ENCODE assay signal across 8 mouse cellular contexts in the genomic region with DNA sequence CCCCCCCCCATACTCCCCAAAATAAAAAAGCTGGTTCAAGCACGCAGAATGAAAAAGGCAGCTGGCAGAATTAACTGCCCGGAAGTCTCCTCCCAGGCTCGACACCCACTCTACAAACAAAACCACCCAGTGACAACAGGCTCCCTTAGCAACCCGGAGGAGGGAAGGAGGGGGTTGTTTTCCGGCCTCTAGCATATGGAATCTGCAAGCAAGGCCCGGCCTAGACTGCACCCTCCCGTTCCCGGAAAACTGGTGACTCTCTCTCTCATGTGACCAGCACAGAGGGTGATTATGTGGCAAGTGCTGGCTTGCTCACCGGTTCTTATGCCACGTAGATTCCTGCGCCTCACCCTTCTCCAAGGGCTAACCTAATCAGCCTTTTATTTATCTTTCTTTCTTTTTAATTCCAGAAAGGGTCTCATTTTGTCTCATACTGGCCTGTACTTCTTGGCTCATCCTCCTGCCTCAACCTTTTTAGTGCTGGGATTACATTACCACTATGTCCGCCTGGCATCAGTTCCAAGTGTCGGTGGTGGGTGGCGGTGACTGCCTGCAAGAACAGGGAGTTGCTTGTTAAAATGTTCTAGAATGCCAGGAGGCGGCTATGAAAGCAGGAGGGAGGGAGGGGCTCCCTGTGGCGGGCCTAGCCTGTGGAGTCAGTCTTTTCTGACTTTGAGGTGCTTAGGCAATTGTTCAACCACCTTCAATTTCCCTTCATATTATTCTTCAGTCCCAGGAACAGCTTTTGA. TPM values are rescaled to one million over a fixed set of nuclear protein-coding genes. Genes with fewer than 3 reads are reported as not detected.
DNase-seq lines count a peak whose midpoint lies in the region; ATAC-seq and TF ChIP-seq lines count a peak whose summit lies in the region.

No protein-coding gene starts in this region.

- peak overlapping the region; percentile 32 for H3K4me3 ChIP-seq in embryonic facial prominence, embryonic 12.5 days
- H3K4me3 ChIP-seq in heart, adult 2 months = peak overlapping the region; percentile 52
- peak overlapping the region; percentile 39 for H3K4me3 ChIP-seq in limb, embryonic 12.5 days (replicated peaks)
- peak overlapping the region; percentile 34 for H3K4me3 ChIP-seq in midbrain, embryonic 14.5 days (replicated peaks; ENCODE audit: low read depth, low read length)

- 5% methylated on average over 16 of the region's 16 CpGs for WGBS in embryonic facial prominence, embryonic 12.5 days
- WGBS in heart, adult 2 months = under 1% methylated on average over 16 of the region's 16 CpGs
- 2% methylated on average over 16 of the region's 16 CpGs for WGBS in limb, embryonic 12.5 days
- 2% methylated on average over 16 of the region's 16 CpGs for WGBS in midbrain, embryonic 14.5 days

- peak; percentile 72 for DNase-seq in CD4-positive, CD25-positive, alpha-beta regulatory T cell, adult 2 months (ENCODE audit: low read depth, low spot score)
- DNase-seq in heart, adult 2 months = peak; percentile 86 to 94
- DNase-seq in kidney, adult 8-10 months = peak; percentile 85 to 93
- DNase-seq in midbrain, embryonic 14.5 days = peak; percentile 87
- peak; percentile 74 for DNase-seq in spleen, adult 12 weeks (ENCODE audit: low spot score)

- H3K79me2 ChIP-seq in heart, adult 2 months (replicated peaks; ENCODE audit: control insufficient read depth, insufficient read depth, low read length) = 0 out of 2 replicates have a peak, but pooled peaks cover 3% of the 10 kb centered on the region

- H3K27me3 ChIP-seq in embryonic facial prominence, embryonic 12.5 days = no peaks in the 10 kb centered on the region
- H3K27me3 ChIP-seq in heart, adult 2 months (ENCODE audit: control insufficient read depth, insufficient read depth, low read length) = no peaks in the 10 kb centered on the region
- no peaks in the 10 kb centered on the region for H3K27me3 ChIP-seq in limb, embryonic 12.5 days
- no peaks in the 10 kb centered on the region for H3K27me3 ChIP-seq in midbrain, embryonic 14.5 days (ENCODE audit: control insufficient read depth, insufficient read depth, low read length)

- H3K9ac ChIP-seq in embryonic facial prominence, embryonic 12.5 days = peak overlapping the region; percentile 27
- peak overlapping the region; percentile 75 for H3K9ac ChIP-seq in heart, adult 2 months (ENCODE audit: low read depth, low read length)
- H3K9ac ChIP-seq in limb, embryonic 12.5 days (replicated peaks) = peak overlapping the region; percentile 58
- peak overlapping the region; percentile 60 for H3K9ac ChIP-seq in midbrain, embryonic 14.5 days (replicated peaks; ENCODE audit: low read length)

- TF ChIP-seq EP300 in heart, adult 2 months (IDR thresholded peaks at IDR 0.05; ENCODE audit: insufficient read depth, low read depth, low read length) = peak; percentile 97

- peak overlapping the region; percentile 95 for H3K27ac ChIP-seq in embryonic facial prominence, embryonic 12.5 days
- peak overlapping the region; percentile 100 for H3K27ac ChIP-seq in heart, adult 2 months
- peak overlapping the region; percentile 98 for H3K27ac ChIP-seq in limb, embryonic 12.5 days
- H3K27ac ChIP-seq in midbrain, embryonic 14.5 days (replicated peaks; ENCODE audit: low read depth, low read length) = peak overlapping the region; percentile 96

- no peaks in the 10 kb centered on the region for H3K9me3 ChIP-seq in embryonic facial prominence, embryonic 12.5 days
- no peaks in the 10 kb centered on the region for H3K9me3 ChIP-seq in limb, embryonic 12.5 days
- no peaks in the 10 kb centered on the region for H3K9me3 ChIP-seq in midbrain, embryonic 14.5 days (ENCODE audit: control insufficient read depth, low read length)

- H3K4me1 ChIP-seq in embryonic facial prominence, embryonic 12.5 days = peaks cover 66% of the 10 kb centered on the region
- H3K4me1 ChIP-seq in heart, adult 2 months (ENCODE audit: control insufficient read depth, insufficient read depth, low read length) = peaks cover 27% of the 10 kb centered on the region
- H3K4me1 ChIP-seq in limb, embryonic 12.5 days (replicated peaks) = peaks cover 76% of the 10 kb centered on the region
- peaks cover 53% of the 10 kb centered on the region for H3K4me1 ChIP-seq in midbrain, embryonic 14.5 days (ENCODE audit: control insufficient read depth, insufficient read depth, low read length)

- TF ChIP-seq CTCF in heart, adult 2 months (IDR thresholded peaks at IDR 0.05) = no peak

- peaks cover 5% of the 10 kb centered on the region; the same call in 1 of the 2 replicates for H3K36me3 ChIP-seq in embryonic facial prominence, embryonic 12.5 days
- H3K36me3 ChIP-seq in heart, adult 2 months (ENCODE audit: control insufficient read depth, insufficient read depth, low read length) = peaks cover 9% of the 10 kb centered on the region; the same call in 1 of the 2 replicates
- peaks cover 9% of the 10 kb centered on the region for H3K36me3 ChIP-seq in limb, embryonic 12.5 days
- peaks cover 5% of the 10 kb centered on the region; the same call in 1 of the 2 replicates for H3K36me3 ChIP-seq in midbrain, embryonic 14.5 days (ENCODE audit: control insufficient read depth, insufficient read depth, low read length)

- no peak for ATAC-seq in CD4-positive, CD25-positive, alpha-beta regulatory T cell, adult 4 months
- ATAC-seq in embryonic facial prominence, embryonic 12.5 days (ENCODE audit: insufficient number of reproducible peaks, insufficient read depth, low FRiP score, low TSS enrichment) = peak; percentile 80
- ATAC-seq in limb, embryonic 12.5 days (ENCODE audit: insufficient number of reproducible peaks, insufficient read depth, low FRiP score, low TSS enrichment, low read depth) = peak; percentile 66
- peak; percentile 81 for ATAC-seq in midbrain, embryonic 14.5 days (ENCODE audit: low FRiP score, low TSS enrichment)

- intact Hi-C loops in heart, adult 2 months (cut with DNase I) = no loop called here

- peak overlapping the region; percentile 53 for H3K4me2 ChIP-seq in embryonic facial prominence, embryonic 12.5 days (replicated peaks)
- H3K4me2 ChIP-seq in limb, embryonic 12.5 days = peak overlapping the region; percentile 69
- H3K4me2 ChIP-seq in midbrain, embryonic 14.5 days (ENCODE audit: low read length) = peak overlapping the region; percentile 81

- TF ChIP-seq POLR2A in heart, adult 2 months (IDR thresholded peaks at IDR 0.05; ENCODE audit: insufficient read depth, low read depth, low read length) = peak; percentile 93

RNA-seq across cellular contexts. Expression of gene Frmd8, which starts 28.3 kb away (rescaled TPM):
- 10 to 100 TPM; 62.6 to 85.3 TPM for polyA plus RNA-seq in CD4-positive, CD25-positive, alpha-beta regulatory T cell, adult 4 months (2017; shearing (Covaris generic))
- polyA plus RNA-seq in embryonic facial prominence, embryonic 12.5 days (2016; fragmentation: Nextera tagmentation; extraction: Ambion mirVana) = 35.3 and 41.4 TPM in 2 replicates
- total RNA-seq in heart, adult 2 months (2021) = 1 to 10 TPM; 7.7 to 8.4 TPM
- 7.0 and 9.3 TPM in 2 replicates for polyA plus RNA-seq in heart, adult 2 months (2012; rRNA removed)
- 37.2 and 41.4 TPM in 2 replicates for polyA plus RNA-seq in limb, embryonic 12.5 days (2016; fragmentation: Nextera tagmentation; extraction: Ambion mirVana)
- polyA plus RNA-seq in midbrain, embryonic 14.5 days (2014; fragmentation: Nextera tagmentation; extraction: Ambion mirVana) = 8.3 and 12.2 TPM in 2 replicates

RNA-seq across cellular contexts. Expression of gene Slc25a45, which starts 30.9 kb away (rescaled TPM):
- polyA plus RNA-seq in CD4-positive, CD25-positive, alpha-beta regulatory T cell, adult 4 months (2017; shearing (Covaris generic)) = 10 to 100 TPM; 51.6 to 73.7 TPM
- polyA plus RNA-seq in embryonic facial prominence, embryonic 12.5 days (2016; fragmentation: Nextera tagmentation; extraction: Ambion mirVana) = 2.0 and 3.1 TPM in 2 replicates
- 1 to 10 TPM; 2.8 TPM for total RNA-seq in heart, adult 2 months (2021)
- 7.9 and 8.2 TPM in 2 replicates for polyA plus RNA-seq in heart, adult 2 months (2012; rRNA removed)
- 1.2 and 2.1 TPM in 2 replicates for polyA plus RNA-seq in limb, embryonic 12.5 days (2016; fragmentation: Nextera tagmentation; extraction: Ambion mirVana)
- polyA plus RNA-seq in midbrain, embryonic 14.5 days (2014; fragmentation: Nextera tagmentation; extraction: Ambion mirVana) = 0.73 and 1.2 TPM in 2 replicates

RNA-seq across cellular contexts. Expression of gene Tigd3, which starts 47.2 kb away (rescaled TPM):
- polyA plus RNA-seq in CD4-positive, CD25-positive, alpha-beta regulatory T cell, adult 4 months (2017; shearing (Covaris generic)) = under 1 TPM; 0.51 to 0.84 TPM
- 5.3 and 6.3 TPM in 2 replicates for polyA plus RNA-seq in embryonic facial prominence, embryonic 12.5 days (2016; fragmentation: Nextera tagmentation; extraction: Ambion mirVana)
- under 1 TPM; 0.14 to 0.47 TPM for total RNA-seq in heart, adult 2 months (2021)
- polyA plus RNA-seq in heart, adult 2 months (2012; rRNA removed) = 0.25 and 0.67 TPM in 2 replicates
- polyA plus RNA-seq in limb, embryonic 12.5 days (2016; fragmentation: Nextera tagmentation; extraction: Ambion mirVana) = 5.5 and 6.6 TPM in 2 replicates
- 9.9 and 10.8 TPM in 2 replicates for polyA plus RNA-seq in midbrain, embryonic 14.5 days (2014; fragmentation: Nextera tagmentation; extraction: Ambion mirVana)
